Mouse (Mus musculus) adrenal gland, postnatal 25 days (tissue): ENCODE measurements at regions not wholly inside any gene's neighbourhood (a gene's known extent, or its start where the extent isn't known, plus 50 kb on each side); places are given as distances from the start of the nearest gene placed in this dataset.

Source experiments
- DNase-seq: peaks from one replicate; pipeline ENCODE4 v3.0.0; 2021; ENCODE audit warnings: mixed read lengths

DNA sequence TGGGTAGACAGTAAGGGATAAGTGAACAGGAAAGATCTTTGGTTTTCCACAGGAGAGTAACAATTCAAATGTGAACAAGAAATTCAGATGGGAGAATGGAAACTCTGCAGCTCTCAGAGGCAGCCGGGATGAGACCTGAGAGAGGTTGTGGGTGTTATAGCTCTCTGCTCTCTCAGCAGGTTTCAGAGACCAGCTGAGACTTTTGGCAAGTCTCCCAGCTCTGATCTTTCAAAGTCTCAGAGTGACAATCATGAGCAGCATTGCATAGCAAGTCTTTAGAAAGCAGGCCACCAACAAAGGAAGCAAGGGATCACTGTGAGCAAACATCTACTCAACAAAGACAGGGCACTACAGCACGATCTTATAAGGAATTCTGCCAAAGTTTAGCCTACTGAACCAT lies 73.4 kb upstream of the Gnpda2 start:
- no peak for DNase-seq

GRCm38 (mm10) chr5:69663961-69664360 lies 71.8 kb upstream of the Gnpda2 start:
- no peak for DNase-seq
